Mouse (Mus musculus): ENCODE measurements around the gene B3gnt2.

B3gnt2 gene

DNA sequence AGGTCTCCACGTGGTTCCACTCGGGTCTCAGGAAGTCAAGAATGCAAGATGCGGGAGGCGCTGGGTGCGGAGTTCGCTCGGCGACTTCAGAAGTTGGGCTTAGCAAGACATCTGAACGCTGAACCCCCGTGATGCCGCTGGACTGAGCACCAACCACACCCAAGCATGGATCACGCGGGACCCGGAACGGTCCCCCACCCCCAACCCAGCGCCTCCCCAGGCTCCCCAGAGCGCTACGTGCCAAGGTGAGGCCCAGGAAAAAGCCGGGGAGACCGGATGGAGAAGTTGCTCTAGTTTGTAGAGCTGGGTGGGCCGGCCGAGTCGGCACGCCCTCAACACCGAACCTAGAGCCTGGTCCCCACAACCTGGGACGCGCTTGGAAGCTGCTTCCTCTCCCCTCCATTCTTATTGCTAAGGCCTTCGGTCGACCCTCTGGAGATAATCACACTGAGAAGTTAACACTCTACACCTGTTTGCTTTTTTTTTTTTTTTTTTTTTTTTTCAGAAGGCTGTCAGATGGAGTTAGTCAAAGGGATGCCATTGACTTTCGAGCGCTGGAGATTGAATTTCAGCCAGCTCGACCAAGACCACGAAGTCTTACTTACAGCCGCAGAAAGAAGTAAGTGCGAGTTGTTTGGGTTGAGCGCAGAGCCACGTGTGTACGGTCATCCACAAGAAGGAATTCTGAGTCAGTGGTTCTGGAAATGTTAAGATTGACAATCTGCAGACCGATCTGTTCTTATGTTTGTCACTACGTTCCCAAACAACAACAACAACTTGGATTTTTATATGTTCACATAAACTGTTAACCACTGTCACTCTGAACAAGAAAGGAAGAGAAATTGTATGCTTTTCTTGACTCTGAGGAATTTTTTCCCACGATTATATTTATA, at the start of gene B3gnt2:
Gene B3gnt2 (minus strand): TSS at position 627 of the 893 bp plus-strand sequence.
- no peak for DNase-seq (ENCODE audit: low read depth, low spot score)

DNA sequence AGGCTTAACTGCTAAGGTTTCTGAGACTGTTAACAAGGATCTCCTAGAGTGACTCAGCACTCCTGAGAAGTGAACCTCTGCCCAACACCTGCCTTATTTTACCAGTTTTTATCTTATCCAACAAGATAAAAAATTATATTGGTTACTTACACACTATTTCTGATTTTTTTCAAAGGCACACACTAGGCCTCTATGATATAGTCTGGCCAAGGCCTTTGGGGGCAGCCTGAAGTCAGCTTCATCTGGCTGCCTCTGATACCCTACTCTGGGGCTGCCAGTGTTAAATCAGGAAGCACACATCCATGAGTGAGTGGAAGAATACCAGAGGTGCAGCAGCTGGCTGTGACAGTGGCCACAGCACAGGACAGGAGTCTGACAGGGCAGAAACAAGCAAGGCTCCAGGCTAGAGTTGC, 45.7 kb upstream of the B3gnt2 start:
- no peak for DNase-seq (ENCODE audit: low read depth, low spot score)

DNA sequence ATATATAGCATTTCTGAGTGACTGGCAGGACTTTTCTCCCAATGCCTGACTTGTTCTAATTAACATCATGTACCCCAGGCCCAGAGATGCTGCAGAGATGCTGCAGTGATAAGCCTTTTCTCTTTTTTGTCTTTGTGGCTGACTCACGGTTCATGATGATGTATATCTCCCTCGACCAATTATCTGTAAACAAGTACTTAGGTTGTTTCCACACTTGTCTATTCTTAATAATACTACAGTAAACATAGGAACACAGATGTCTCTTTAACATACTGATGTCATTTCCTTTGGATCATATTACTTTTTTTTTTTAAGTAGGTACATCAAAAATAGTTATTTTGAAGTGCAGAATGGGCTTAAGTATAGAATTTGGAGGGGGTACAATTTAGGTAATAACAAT, 42.2 kb upstream of the B3gnt2 start:
- no peak for DNase-seq (ENCODE audit: low read depth, low spot score)

DNA sequence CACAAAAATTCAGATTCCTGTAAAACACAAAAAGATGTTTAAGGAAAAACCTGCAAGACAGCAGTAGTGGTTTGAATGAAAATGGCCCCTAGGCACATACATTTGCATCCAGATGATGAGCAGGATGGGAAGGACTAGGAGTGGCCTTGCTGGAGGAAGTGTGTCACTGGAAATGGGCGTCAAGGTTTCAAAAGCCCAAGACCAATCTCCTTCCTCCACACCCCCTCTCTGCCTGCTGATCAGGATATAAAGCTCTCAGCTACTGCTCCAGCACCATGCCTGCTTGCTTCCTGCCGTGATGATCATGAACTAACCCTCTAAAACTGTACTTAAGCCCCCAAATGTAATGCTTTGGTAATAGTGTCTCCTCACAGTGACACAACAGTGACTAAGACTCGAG, 39.3 kb upstream of the B3gnt2 start:
- no peak for DNase-seq (ENCODE audit: low read depth, low spot score)

DNA sequence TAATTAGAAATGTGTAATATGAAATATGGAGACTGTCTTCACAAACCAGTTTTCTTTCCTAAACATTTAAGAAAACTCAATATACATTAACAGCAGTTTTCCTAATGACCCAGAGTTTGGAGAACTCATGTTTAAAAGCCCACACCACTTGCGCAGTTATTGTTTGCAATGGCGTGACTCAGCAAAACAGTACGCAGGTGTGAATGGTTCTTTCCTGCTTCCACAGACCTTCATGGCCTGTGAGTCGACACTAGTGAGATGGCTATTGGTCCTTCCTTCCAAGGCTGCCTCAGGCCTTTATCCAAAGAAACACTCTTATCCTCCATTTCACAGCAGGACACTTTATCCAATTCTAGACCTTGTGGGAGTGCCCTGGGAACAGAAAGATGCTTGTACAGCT, 36.9 kb upstream of the B3gnt2 start:
- no peak for DNase-seq (ENCODE audit: low read depth, low spot score)

DNA sequence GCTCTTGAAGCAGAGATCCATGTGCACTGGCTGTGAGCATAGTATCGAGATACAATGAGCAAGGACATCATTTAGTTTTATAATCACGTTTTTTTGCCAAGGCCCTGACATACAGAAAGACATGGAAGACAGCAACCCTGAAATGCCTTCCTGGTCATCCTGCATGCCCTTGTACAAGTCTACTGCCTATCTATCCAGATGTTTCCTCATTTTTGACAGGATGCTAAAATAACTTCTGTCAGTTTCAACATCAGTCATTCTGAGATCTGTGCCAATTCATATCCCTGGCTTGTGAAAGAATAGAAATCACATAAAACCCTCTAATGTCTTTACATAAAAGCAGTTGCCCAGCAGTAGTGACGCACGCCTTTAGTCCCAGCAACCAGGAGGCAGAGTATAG, 36.4 kb upstream of the B3gnt2 start:
- DNase-seq (ENCODE audit: low read depth, low spot score), result no peak

DNA sequence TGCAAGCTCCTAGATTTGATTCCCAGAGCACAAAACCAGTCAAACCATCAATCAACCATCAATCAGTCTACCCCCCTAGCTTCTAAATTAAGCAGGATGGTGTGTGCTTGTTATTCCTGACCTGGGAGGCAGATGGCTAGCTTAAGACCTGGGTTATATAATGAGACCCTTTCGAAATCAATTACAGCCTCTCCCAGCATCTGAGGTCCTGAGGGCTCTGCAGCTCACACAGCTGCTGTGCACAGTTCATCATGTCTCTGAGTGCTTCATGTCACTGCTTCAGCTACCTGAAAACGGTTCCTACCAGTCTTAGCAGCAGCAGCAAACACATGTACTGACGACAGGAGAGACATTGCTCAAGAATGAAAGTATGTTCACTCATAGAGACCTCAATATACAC, 32.3 kb upstream of the B3gnt2 start:
- DNase-seq (ENCODE audit: low read depth, low spot score), result no peak

DNA sequence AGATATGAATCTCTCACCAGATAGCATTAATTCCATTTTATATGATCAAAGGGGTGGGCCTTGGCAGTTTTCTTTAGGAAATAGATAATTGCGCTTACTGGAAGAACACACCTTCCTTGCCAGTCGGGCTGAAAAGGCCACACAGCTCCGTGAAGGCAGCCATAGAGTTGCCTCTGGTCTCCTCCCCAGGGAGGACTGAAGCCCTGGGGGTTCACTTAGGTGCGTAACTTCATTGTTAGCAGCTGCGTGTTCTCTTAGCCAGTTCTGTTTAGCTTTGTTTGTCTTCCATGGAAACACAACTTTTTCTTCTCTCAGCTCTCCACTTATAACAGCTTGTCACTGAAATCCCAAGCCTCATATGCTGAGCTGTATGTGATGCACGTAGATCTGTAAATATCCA, 31.7 kb upstream of the B3gnt2 start:
- DNase-seq (ENCODE audit: low read depth, low spot score), result no peak

DNA sequence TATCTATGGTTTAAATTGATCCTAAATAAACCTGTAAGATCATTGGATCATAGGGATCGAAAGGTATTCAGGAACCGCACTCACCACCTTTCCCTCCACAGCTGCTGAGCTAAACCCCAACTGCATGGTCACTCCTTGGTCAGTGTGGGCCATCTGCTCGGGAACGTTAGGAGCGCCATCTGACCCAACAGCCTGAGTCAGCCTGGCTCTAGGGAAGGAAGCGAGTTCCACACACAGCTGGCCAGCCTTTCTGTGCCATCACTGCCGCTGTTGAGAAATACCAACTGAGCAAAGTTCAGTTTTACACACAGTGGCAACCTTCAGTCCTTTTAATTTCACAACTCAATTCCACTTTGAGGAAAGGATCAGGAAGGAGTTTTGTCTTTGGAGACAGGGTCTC, 31.1 kb upstream of the B3gnt2 start:
- no peak for DNase-seq (ENCODE audit: low read depth, low spot score)

DNA sequence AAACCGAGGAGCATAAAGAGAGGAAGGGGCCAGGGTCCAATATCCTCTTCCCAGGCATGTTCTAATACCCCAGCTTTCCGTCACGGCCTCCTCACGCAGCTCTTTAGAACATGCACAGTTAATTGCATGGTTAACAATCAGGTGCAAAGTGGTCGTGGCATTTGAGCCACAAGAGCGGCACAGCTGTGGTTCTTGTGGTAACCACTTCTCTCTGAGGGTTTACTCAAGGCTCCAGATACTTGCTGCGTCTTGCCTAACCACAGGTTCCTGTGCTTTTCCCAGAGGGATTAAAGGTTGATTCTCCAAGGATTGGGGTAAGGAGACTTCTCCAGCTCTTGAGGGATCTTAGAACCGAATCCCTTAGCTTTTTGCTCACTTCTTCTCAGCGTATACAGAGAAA, 30.5 kb upstream of the B3gnt2 start:
- no peak for DNase-seq (ENCODE audit: low read depth, low spot score)

DNA sequence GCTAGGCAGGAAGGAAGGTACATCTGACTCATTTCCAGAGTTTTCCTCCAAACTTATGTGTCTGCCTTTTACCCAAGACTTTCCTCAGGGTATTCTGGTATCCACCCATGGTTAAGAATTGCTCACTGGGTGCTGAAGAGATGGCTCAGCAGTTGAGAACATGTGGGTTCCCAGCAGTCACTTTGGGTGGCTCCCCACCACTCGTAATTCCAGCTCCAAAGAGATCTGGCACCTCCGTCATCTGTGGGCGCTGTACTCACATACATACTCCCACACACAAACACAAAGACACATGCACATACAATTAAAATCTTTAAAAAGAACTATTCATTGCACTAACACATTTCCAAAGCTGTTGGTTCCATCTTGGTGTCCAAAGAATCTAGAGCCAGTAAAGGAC, 28.5 kb upstream of the B3gnt2 start:
- no peak for DNase-seq (ENCODE audit: low read depth, low spot score)

DNA sequence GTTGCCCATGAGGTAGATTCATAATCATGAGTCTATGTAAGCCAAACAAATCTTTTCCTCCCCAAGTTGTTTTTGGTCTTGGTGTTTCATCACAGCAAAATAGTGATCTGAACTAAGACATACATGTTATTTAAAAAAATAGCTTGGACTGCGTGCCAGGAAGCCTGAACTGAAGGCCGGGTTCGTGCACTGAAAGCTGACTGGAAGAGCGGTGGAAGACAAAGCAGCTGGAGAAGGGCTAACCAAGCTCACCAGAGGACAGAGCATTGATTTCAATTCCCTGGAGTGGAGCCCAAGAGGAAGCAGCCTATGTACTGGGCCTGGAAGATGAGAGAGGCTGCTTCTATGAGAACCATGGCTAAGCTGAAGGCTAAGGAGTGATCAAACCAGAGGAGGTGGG, 26.2 kb upstream of the B3gnt2 start:
- no peak for DNase-seq (ENCODE audit: low read depth, low spot score)

DNA sequence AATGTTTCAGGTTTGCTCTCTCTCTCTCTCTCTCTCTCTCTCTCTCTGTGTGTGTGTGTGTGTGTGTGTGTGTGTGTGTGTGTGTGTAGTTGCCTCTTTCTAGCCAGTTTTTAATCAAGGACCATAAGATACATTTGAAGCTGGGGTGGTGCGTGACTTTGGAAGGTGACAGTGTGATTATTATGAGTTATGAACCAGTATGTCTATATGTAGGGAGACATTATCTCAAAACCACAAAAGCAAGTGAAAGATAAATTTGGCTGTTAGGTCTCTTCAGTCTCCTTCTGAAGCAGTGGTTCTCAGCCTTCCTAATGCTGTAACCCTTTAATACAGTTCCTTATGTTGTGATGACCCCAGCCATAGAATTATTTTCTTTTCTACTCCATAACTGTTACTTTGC, 24.6 kb upstream of the B3gnt2 start:
- DNase-seq (ENCODE audit: low read depth, low spot score), result no peak

DNA sequence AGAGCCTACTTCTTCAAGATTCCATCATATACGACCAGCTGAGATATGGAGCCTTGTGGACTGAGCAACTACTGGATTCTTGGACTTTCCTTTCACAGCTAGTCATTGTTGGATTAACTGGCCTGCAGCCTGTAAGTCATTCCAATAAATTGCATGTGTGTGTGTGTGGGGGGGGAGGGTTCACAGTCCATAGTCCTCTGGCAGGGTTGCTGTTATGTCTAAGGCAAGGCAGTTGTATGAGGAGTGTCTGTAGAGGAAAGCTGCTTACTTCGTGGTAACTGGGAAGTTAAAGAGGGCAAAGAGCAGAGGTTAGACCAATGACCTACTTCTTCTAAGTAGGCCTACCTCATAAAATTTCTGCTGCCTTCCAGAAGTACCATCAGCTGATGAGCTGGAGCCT, 22.9 kb upstream of the B3gnt2 start:
- no peak for DNase-seq (ENCODE audit: low read depth, low spot score)

DNA sequence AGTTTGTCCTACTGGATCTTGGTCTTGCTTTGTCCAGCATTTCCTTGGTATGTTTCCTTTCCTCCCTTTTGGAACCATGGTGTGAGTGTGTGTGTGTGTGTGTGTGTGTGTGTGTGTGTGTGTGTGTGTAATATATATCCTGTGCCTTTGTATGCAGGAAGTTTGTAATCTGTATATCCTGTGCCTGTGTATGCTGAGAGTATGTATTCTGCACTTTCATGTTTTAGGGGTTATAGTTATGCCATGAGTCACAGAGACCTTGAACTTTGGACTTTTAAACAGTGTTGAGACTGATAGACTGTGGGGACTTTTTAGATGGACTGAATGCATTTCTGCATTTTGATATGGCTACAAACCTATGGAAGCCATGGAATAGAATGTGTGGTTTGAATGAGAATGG, 22.2 kb upstream of the B3gnt2 start:
- DNase-seq (ENCODE audit: low read depth, low spot score), result no peak

DNA sequence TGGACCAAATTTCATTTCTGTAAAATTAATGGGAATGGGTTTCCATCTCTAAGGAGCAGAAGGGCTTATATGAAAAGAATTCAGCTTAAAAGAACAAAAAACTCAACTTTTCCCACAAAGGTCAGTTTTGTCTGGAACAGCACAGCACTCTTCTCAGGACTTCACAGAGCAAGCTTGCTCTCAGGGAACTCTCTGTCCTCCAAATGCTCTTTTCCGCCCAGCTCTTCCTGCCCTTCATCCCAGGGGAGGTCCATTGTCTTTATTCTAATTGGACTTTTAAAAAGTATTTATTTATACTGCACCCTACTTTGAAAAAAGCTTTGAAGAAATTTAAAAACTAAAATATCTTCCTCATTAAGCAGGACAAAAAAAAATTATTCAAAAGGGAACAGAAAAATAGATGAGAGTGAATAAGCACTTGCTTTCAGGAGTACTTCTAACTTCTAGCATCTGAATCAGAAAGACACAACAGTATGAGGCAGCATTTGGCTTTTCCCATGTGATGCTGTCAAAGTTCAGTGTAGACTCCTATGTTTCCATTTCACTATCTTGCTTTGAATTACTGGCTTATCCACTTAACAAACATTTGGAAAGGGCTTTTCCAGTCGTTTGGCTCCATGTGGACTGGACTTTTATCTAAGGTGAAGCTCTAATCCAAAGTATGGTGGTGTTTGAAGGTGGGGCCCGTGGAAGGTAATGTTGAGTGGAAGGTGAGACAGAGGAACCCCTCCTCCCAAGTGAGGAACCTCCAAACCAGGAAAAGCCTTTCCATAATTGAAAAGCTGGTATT, 19.8 kb upstream of the B3gnt2 start:
- no peak for DNase-seq (ENCODE audit: low read depth, low spot score)

DNA sequence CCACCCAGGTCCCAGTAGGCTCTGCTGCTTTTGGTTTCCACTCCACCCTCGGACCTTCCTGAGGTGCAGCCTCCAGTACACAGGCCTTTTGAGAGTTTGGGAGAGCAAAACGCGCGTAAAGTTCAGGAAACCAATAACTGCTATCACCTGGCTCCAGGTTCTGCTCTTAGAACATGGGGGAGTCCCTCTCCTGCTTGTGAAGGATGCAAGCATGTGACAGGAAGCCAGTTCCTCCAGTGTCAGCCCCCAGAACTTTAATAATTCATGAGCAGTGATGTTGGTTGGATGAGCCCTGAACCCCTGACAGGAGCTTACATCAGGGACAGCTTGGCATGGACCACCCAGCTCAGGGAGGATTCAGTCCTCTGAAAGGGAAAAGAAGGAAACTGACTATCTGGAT, 18.9 kb upstream of the B3gnt2 start:
- no peak for DNase-seq (ENCODE audit: low read depth, low spot score)

DNA sequence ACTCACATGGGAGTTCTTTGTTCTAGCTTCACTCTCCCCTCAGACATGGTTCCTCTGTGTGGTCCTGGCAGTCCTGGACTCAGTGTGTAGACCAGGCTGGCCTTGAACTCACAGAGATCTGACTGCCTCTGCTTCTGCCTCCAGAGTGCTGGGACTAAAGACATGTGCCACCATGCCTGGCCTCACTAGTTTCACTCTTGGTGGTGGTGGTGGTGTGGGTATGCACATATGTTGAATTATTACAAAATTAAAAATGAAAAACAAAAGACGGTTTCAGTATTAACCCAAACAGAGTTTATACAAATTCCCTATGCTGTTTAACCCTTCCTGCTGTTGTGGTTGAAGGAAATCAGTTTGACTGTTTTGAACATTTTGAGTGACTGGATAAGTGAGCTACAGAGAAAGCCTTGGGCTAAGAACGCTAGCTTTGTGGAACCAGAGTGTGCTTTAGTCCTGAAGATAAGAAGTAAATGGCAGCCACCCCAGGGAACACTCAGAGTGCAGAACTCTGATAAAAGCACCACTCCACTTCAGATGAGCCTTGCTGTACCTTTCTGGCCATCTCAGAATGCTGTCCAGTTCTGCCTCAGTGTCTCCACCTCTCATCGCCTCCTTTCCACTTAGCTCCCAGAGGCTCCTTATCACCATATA, 16.0 kb upstream of the B3gnt2 start:
- DNase-seq (ENCODE audit: low read depth, low spot score), result no peak

DNA sequence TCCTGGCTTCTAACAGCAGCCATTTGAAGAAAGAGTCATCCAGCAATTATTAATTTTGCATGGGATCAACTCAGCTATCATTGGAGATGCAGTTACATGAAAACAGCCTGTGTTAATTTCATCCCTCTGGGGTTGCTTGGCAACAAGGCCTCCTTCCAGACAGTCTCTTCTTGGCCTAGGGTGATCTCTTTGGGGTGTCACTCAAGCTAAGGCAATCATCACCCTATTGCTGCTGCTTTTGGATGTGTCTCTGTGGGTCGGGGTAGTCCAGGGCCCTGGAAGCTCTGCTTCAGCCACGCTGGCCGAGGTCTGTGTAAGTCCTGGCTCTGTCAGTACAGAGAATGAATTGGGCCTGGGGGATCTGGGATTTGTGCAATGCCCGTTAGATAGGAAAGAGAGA, 14.5 kb upstream of the B3gnt2 start:
- no peak for DNase-seq (ENCODE audit: low read depth, low spot score)

DNA sequence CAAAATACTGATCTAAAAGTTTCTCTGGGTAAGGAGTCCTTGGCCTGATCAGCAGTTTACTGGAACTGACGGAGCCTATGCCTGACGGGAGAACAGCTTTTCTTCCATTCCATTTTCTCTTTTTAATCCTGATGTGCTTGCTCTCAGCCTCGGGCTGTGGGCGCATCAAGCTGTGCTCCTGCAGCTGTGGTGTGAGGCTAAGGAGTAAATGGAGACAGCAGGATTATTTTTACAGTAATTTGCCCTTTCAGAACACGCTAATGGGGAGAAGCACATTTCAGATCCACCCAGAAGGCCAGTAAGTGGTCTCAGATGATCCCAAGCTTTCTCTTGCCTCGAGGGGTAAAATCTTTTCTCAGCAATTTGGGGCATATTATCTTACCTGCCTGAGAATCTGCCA, 14.0 kb upstream of the B3gnt2 start:
- no peak for DNase-seq (ENCODE audit: low read depth, low spot score)

DNA sequence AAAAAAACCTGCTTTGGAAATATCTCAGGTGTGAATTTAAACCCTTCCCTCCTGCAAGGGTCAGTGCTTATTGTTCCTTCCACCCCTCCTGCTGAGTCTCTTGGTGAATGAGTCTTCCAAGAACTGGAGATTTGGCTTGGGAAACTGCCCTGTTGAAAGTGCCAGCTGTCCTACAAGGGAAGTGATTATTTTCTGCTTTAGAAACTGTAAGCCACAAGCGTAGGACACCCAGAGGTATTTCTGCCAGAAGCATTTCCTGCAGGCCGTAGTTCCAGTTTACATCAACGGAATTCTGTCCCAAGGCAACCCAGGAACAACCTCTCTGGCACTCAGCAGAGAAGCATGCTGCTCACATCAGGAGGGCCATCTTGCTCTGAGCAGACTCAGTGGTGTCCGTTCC, 12.6 kb upstream of the B3gnt2 start:
- DNase-seq (ENCODE audit: low read depth, low spot score), result no peak

DNA sequence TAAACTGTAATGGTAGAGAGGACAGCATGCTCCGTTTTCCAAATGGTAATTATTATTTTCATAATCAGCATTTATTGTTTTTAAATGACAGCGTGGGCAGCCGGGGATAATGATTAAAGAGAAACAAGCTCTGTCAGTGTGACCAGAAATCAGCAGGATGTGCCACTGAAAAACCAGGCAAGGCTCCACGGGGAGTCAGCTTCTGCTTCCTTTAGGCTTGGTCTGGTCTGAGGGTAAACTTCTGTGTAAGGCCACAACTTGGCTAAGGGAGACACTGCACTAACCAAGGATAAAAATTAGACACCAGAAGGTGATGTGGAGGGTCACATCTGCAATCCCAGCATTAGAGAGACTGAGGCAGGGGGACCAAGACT, 11.5 kb upstream of the B3gnt2 start:
- no peak for DNase-seq (ENCODE audit: low read depth, low spot score)
